Mouse (Mus musculus): ENCODE measurements around the gene Rras.
"Not testable (repeated sequence)": the region's sequence is repeated elsewhere in the genome, so short reads cannot be mapped to it uniquely, and the experiment has no call there.

The Rras gene

GRCm38 (mm10) chr7:45000539-45001114 lies 17.1 kb upstream of the Rras start:
- no peak for DNase-seq

DNA sequence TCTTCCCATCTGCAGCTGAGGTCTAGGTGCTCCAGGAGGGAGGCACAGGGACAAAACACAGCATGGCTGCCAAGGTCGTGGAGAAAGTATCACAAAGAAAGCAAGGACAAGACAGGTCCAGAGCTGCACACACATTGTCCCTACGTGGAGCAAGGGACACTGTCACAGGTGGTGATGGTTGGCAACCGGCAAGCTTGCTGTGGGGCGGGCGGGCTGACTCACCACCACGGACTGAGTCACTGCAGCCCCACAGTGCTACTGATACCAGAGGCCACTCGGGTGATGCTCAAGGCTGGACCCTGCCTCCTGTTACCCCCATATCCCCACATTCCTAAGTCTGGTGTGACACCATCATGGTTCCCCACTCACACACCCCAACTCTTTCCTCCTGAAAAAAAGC lies 15.3 kb upstream of the Rras start:
- no peak for DNase-seq

DNA sequence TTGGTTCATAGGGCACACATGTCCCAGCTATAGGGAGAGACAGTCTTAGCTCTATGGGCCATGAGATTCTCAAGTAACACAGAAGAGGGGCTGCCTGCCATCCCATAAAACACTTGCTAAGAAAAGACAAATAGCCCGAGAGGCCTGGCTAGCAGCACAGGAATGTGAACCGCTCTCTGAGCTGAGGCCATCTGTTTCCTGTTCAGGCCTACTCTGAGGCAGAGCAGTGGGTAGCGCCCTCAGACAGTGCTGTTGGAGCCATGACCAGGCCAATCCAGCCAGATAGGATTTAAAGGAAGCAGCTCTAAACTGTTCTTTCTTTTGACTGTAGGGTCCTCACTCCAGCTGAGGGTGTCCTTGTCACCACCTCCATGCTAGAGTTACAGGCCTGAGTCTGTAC lies 13.2 kb upstream of the Rras start:
- no peak for DNase-seq

DNA sequence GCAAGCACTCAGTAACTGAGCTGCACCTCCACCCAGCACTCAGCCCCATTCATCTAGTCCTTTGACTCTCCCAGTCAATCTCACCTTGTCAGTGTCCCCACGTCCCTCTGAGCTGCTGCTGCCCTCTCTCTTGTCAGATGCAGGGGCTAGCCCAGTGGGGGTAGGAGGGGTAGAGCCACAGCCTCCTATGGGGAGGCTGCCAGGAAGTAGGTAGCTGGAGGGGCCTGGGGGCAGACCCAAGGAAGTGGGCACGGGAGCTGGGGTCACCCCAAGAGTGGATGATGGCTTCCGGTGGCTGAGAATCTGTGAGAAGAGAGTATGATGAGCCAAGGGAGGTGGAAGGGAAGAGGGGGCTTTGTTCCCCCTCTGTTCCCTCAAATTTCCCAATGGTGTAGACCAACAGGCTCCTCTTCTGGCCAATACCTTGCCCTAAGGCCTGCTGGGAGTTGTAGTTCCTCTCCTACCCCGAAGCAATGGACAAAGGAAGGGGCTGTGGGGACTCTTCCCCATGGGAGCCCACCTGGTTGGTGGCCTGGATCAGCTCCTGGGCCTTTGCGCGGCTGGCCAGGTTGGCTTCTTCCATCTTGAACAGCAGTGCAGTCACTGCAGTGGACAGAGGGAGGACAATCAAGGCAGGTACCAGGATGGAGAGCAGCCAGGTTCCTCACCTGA lies 12.3 kb upstream of the Rras start:
- DNase-seq: no peak

GRCm38 (mm10) chr7:45006503-45006902 lies 11.3 kb upstream of the Rras start:
- no peak for DNase-seq

GRCm38 (mm10) chr7:45007141-45007540 lies 10.6 kb upstream of the Rras start:
- DNase-seq: no peak

GRCm38 (mm10) chr7:45007846-45008245 lies 9.9 kb upstream of the Rras start:
- DNase-seq: no peak

GRCm38 (mm10) chr7:45008411-45008810 lies 9.3 kb upstream of the Rras start:
- no peak for DNase-seq

- DNase-seq: no peak
These were observed 5.8 kb upstream of the Rras start for GRCm38 (mm10) chr7:45012011-45012410.

GRCm38 (mm10) chr7:45012824-45013223 lies 4.9 kb upstream of the Rras start:
- DNase-seq: no peak

GRCm38 (mm10) chr7:45013366-45014095 lies 4.2 kb upstream of the Rras start:
- no peak for DNase-seq

GRCm38 (mm10) chr7:45014096-45014451 lies 3.7 kb upstream of the Rras start:
- no peak for DNase-seq

DNA sequence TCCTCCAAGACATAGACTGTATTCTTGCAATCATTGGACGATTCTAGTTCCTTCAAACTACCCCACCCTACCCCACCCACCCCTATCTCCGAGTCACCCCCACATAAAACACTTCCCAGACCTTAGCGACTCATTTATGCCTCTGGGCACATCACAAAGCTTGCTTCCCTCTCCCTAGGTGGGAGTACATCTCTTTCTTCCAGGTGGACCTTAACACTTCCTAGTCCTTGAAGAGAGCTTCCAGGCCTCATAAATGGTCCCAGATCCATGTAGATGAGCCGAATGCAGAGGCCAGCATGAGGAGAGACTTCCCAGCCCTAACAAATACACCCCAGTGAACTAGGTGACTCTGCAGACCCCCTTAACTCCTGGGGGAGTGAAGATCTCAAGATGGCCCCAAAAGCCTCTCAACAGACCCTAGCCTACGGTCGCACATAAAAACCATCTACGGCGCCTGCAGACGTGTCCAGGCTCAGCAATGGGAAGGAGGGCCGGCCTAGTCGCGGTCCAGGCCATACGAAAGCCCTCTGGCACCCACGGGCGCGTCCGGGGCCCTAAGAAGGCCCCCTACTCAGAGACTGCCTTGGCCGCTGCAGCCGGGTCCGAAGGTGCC lies 2.3 kb upstream of the Rras start:
- no peak for DNase-seq

DNA sequence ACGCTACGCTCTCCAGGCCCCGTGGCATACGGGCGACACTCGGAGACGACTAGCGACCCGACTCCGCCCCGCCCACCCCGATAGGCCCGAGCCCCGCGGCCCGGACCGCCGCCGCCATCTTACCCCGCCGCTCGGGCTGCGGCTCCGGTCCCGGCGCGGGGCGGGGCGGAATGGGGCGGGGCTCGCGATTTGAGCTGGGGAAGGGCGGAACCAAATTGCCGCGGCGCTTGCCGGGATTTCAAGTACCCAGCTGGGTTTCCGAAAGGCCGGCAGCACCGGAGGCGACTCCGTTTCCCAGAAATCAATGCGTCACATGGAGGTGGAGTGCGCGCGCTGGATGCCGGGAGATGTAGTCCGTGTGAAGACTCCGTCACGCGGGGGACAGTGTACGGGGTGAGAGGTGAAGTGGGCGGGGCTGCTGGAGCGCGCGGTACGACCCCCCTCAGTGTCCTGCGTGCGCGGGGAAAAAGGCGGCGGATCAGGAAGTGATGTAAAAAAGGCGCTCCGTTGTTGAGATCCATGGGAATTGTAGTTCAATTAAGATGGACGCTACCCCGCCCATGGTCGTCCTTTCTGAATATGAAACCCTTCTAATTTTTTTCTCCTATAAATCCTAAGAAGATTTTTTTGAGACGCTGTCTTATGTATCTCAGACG lies 1.7 kb upstream of the Rras start, which contains the start of gene Scaf1:
Gene Scaf1, minus strand, starts transcription at position 407 of the 656 bp plus-strand sequence.
- peak; percentile 99 for DNase-seq

GRCm38 (mm10) chr7:45016761-45017160 lies 1.0 kb upstream of the Rras start:
- DNase-seq: no peak

GRCm38 (mm10) chr7:45019031-45019571 lies 1.3 kb downstream of the Rras start:
- DNase-seq: no peak

- DNase-seq: no peak
These were observed 2.5 kb downstream of the Rras start for GRCm38 (mm10) chr7:45020225-45020624.

- not testable (repeated sequence) for DNase-seq
These were observed 6.0 kb downstream of the Rras start for GRCm38 (mm10) chr7:45023711-45024110.

DNA sequence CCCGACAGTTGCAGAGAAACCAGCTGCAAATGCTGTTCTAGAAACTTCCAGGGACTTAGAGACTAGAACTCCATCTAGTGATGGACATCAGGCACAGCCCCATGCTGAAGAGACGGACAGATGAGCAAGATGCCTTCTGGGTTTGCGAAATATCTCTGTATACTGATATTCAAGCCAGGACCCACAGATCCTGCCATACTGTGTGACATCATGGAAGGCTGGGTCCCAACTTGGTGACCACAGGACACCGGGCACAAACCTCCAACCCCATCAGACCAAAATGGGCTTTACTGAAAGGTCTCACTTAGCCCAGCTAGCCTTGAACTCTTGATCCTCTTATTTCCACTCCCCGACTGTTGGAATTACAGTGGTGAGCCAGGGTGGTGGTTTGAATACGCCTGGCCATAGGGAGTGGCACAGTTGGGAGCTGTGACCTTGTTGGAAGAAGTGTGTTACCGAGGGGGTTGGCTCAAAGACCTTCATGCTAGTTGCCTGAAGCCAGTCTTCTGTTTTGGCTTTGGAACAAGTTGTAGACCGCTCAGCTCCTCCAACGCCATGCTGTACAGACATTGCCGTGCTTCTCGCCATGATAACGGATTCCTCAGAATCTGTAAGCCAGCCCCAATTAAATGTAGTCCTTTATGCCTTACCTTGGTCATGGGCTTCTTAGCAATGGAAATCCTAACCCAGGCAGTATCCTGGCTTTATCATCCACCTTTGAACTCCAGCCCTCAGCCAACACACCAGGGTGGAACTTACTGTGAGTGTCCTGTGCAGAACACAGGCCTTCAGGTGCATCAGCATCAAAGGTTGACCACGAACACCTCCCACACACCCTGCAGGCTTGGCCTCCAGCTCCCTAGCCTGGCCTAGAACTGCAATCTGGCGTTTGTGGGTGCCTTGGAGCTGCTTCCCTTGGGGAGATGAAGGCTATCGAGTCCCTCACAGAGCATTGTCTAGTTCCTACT lies 6.8 kb downstream of the Rras start:
- no peak for DNase-seq

GRCm38 (mm10) chr7:45025601-45026220 lies 8.0 kb downstream of the Rras start:
- no peak for DNase-seq

DNA sequence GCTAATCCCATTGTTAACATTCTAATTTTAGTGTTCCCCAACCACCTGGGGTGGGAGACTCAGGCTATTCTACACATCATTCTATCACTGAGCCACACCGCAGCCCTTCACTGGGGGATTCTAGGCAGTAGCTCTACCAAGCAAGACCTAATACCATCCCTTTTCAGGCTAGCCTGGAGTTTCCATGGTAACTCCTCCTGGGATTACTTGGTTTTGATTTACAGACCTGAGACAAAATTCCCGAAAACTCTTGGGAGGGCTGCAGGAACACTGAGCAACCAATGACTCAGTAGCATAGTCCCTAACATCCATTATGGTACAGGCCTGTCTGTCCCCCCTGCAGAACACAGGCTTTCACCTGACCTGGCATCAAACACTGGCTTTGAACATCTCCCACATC lies 8.5 kb downstream of the Rras start:
- DNase-seq: no peak

Measured in cerebellum, postnatal 14 days (tissue).